Comparison of ENCODE assay signal across 8 mouse cellular contexts in genomic region chr4:132075796-132076195, GRCm38 (mm10). TPM values are rescaled to one million over a fixed set of nuclear protein-coding genes. Genes with fewer than 3 reads are reported as not detected.
DNase-seq lines count a peak whose midpoint lies in the region; ATAC-seq and TF ChIP-seq lines count a peak whose summit lies in the region.

No protein-coding gene starts in this region.

- H3K9me3 ChIP-seq in lung, embryonic 14.5 days (ENCODE audit: low read depth, low read length), result no peaks in the 10 kb centered on the region
- H3K9me3 ChIP-seq in hindbrain, embryonic 15.5 days, result no peaks in the 10 kb centered on the region

- no peak for TF ChIP-seq POLR2A in myocyte (IDR thresholded peaks at IDR 0.05; ENCODE audit: insufficient read length, low read depth)

- DNase-seq in adrenal gland, adult (ENCODE audit: inconsistent age in 2 of 2, low spot score in 1 of 2), result peak; percentile 35 to 82
- no peak for DNase-seq in adrenal gland, adult 18-20 months (ENCODE audit: low spot score in 2 of 2)
- DNase-seq in lung, embryonic 14.5 days, result no peak
- no peak for DNase-seq in lung, postnatal 36 days
- no peak for DNase-seq in ovary, postnatal 14 days (ENCODE audit: low spot score)
- DNase-seq in ovary, adult 18-20 months (ENCODE audit: low spot score), result no peak

- no peak overlapping the region for H3ac ChIP-seq in myocyte (ENCODE audit: control insufficient read depth, insufficient read length)

- ATAC-seq in lung, embryonic 14.5 days (ENCODE audit: insufficient read depth), result no peak
- no peak for ATAC-seq in hindbrain, embryonic 15.5 days (ENCODE audit: low FRiP score, low read depth)

- no peaks in the 10 kb centered on the region for H3K27me3 ChIP-seq in lung, embryonic 14.5 days (ENCODE audit: insufficient read depth, low read length)
- H3K27me3 ChIP-seq in hindbrain, embryonic 15.5 days, result peaks cover 11% of the 10 kb centered on the region; the same call in 1 of the 2 replicates
- H3K27me3 ChIP-seq in myocyte (ENCODE audit: control insufficient read depth, insufficient read depth, insufficient read length), result no peaks in the 10 kb centered on the region

- peak overlapping the region; percentile 87 for H3K27ac ChIP-seq in lung, embryonic 14.5 days (ENCODE audit: low read depth)
- H3K27ac ChIP-seq in hindbrain, embryonic 15.5 days (replicated peaks), result no peak overlapping the region

- H3K79me2 ChIP-seq in myocyte (ENCODE audit: control insufficient read depth, insufficient read depth), result no peaks in the 10 kb centered on the region

- H3K36me3 ChIP-seq in lung, embryonic 14.5 days (ENCODE audit: insufficient read depth), result no peaks in the 10 kb centered on the region
- H3K36me3 ChIP-seq in hindbrain, embryonic 15.5 days, result no peaks in the 10 kb centered on the region
- H3K36me3 ChIP-seq in myocyte (ENCODE audit: control insufficient read depth, insufficient read depth), result no peaks in the 10 kb centered on the region

- H3K4me1 ChIP-seq in lung, embryonic 14.5 days (ENCODE audit: insufficient read depth), result peaks cover 4% of the 10 kb centered on the region; the same call in 1 of the 2 replicates
- peaks cover 13% of the 10 kb centered on the region for H3K4me1 ChIP-seq in hindbrain, embryonic 15.5 days (replicated peaks)

- TF ChIP-seq CTCF in lung, embryonic 14.5 days (IDR thresholded peaks at IDR 0.05; ENCODE audit: low read depth), result no peak

- WGBS in lung, embryonic 14.5 days, result 41% methylated on average over 1 of the region's 1 CpGs
- WGBS in hindbrain, embryonic 15.5 days, result 48% methylated on average over 1 of the region's 1 CpGs

- H3K4me2 ChIP-seq in lung, embryonic 14.5 days, result peak overlapping the region; percentile 99
- H3K4me2 ChIP-seq in hindbrain, embryonic 15.5 days, result peak overlapping the region; percentile 100
- peak overlapping the region; percentile 92 for H3K4me2 ChIP-seq in myocyte (ENCODE audit: low read depth)

- H3K9ac ChIP-seq in lung, embryonic 14.5 days, result no peak overlapping the region
- H3K9ac ChIP-seq in hindbrain, embryonic 15.5 days, result no peak overlapping the region

- no peak overlapping the region; the same call in 1 of the 2 replicates for H3K4me3 ChIP-seq in lung, embryonic 14.5 days (ENCODE audit: low read depth, low read length)
- peak overlapping the region; percentile 63; the same call in 1 of the 2 replicates for H3K4me3 ChIP-seq in hindbrain, embryonic 15.5 days
- peak overlapping the region; percentile 44 for H3K4me3 ChIP-seq in myocyte

TF ChIP-seq in myocyte, 11 proteins besides CTCF, POLR2A, EP300 and RAD21:
- no peak for TF ChIP-seq MAX (IDR thresholded peaks at IDR 0.05; ENCODE audit: low read depth)
- TF ChIP-seq REST (IDR thresholded peaks at IDR 0.05; ENCODE audit: insufficient read depth, insufficient read length), result no peak
- TF ChIP-seq SRF (IDR thresholded peaks at IDR 0.05; ENCODE audit: control insufficient read depth, insufficient read length, low read depth), result no peak
- TF ChIP-seq MYOD1 (IDR thresholded peaks at IDR 0.05; ENCODE audit: control insufficient read depth in 1 of 3, insufficient read length in 2 of 3, low read depth in 2 of 3), result no peak
- TF ChIP-seq E2F4 (IDR thresholded peaks at IDR 0.05; ENCODE audit: insufficient read depth), result no peak
- TF ChIP-seq TCF3 (IDR thresholded peaks at IDR 0.05; ENCODE audit: insufficient read length, low read depth), result no peak
- TF ChIP-seq USF1 (IDR thresholded peaks at IDR 0.05; ENCODE audit: low read depth), result no peak
- TF ChIP-seq CEBPB (IDR thresholded peaks at IDR 0.05; ENCODE audit: insufficient read depth, poor library complexity, severe bottlenecking), result no peak
- TF ChIP-seq TCF12 (IDR thresholded peaks at IDR 0.05; ENCODE audit: insufficient read depth, poor library complexity, severe bottlenecking), result no peak
- TF ChIP-seq MYOG (IDR thresholded peaks at IDR 0.05; ENCODE audit: control insufficient read depth in 1 of 3, insufficient read depth in 1 of 3, insufficient read length in 2 of 3, low read depth in 2 of 3), result no peak
- no peak for TF ChIP-seq POLR2AphosphoS2 (IDR thresholded peaks at IDR 0.05; ENCODE audit: insufficient read length, low read depth)

RNA-seq across cellular contexts. Expression of gene Epb41, which starts 0.7 kb away (rescaled TPM):
- total RNA-seq in adrenal gland, adult 18-20 months (2021), result 10 to 100 TPM; 50.9 to 58.5 TPM
- polyA plus RNA-seq in lung, embryonic 14.5 days (2014; fragmentation: Nextera tagmentation; extraction: Ambion mirVana), result 79.1 and 86.3 TPM in 2 replicates
- polyA plus RNA-seq in hindbrain, embryonic 15.5 days (2015; fragmentation: Nextera tagmentation; extraction: Ambion mirVana), result 59.8 and 68.4 TPM in 2 replicates
- polyA plus RNA-seq in myocyte (2012; fragmentation: generic; extraction: Trizol), result 4.8 TPM

RNA-seq across cellular contexts. Expression of gene Gm10300, which starts 1.3 kb away (rescaled TPM):
- total RNA-seq in adrenal gland, adult 18-20 months (2021), result under 1 TPM; 0.38 to 0.46 TPM
- 0.08 and 0.11 TPM in 2 replicates for polyA plus RNA-seq in lung, embryonic 14.5 days (2014; fragmentation: Nextera tagmentation; extraction: Ambion mirVana)
- not detected in 2 replicates for polyA plus RNA-seq in hindbrain, embryonic 15.5 days (2015; fragmentation: Nextera tagmentation; extraction: Ambion mirVana)
- 0.02 TPM for polyA plus RNA-seq in myocyte (2012; fragmentation: generic; extraction: Trizol)

Comparison
In these comparisons a context has a peak if more than half of its experiments do, and no peak if none do; other contexts are left out.
1. DNase-seq: peak in adrenal gland, adult (2 of 2); none in adrenal gland, adult 18-20 months (0 of 2), lung, embryonic 14.5 days (single experiment), lung, postnatal 36 days (single experiment), ovary, postnatal 14 days (single experiment) and ovary, adult 18-20 months (single experiment).
2. RNA of gene Epb41, which starts 0.7 kb away (polyA plus RNA-seq): 79.1 to 86.3 TPM in lung, embryonic 14.5 days and 59.8 to 68.4 TPM in hindbrain, embryonic 15.5 days; 4.8 TPM in myocyte (single experiment); every median in the first group is over 10 times any median in the second.
3. Peak in every context shown above with its lines, with median percentiles within 50 percentile points of each other: H3K4me2 ChIP-seq.